Mouse (Mus musculus) megakaryocyte, embryonic 14.5 days (primary cell): ENCODE results near the gene AC124108.1.

Experiments
- FLI1 ChIP-seq: IDR thresholded peaks from 2 replicates; pipeline ENCODE4 v1.6.1; 2012; ENCODE audit warnings: low read length, inconsistent platforms, mixed read lengths
- GATA1 ChIP-seq: IDR thresholded peaks from 3 replicates; pipeline ENCODE4 v1.6.1; 2012; ENCODE audit warnings: mixed read lengths, low read length, inconsistent platforms, borderline replicate concordance

- TF ChIP-seq GATA1, result no peak
- TF ChIP-seq FLI1, result no peak
Measured at GRCm38 (mm10) chr1:132201511-132201860, 10.2 kb downstream of the AC124108.1 start.
